In the genomic region with DNA sequence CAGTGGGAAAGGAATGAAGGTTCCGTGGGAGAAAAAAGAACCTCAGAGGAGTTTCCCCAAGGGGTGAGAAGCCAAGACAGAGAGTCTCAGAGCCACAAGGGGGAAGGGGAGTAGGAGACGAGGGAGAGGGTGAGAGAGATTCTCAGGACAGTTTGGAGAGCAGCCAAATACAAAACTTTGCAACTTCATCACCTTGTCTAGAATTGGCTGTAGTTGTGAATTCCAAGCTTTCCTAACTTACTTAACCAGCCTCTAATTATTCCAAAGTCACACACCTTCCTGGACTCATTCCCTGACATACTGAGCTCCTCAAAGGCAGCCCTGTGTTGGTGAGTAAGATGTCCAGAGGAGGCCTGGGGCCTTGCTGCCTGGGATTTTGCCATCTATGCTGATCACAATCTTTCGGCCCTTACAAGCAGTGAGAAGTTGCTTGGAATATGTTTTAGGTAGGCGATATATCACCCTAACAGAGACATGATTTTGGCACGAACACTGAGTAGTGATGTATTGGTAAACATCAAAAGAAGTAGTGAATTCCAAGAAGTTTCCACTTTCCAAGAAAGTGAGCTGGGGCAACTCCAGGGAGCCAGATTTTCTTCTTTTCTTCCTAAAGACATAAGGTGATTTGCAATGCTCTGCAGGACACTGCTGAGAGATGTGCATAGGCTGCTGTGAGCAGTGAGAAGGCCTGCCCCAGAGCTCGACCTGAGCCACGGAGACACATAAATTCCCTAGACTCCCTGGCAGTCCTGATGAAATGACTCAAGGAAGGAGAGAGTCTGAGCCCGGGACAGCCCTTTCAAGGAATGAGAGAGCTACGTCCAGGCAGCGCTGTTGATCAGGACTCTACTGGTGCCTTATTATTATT, we compare ENCODE assay signal across 12 mouse cellular contexts.
DNase-seq lines count a peak whose midpoint lies in the region; ATAC-seq lines count a peak whose summit lies in the region.
"Had no signal": no experiment of that assay in that cellular context is flagged by ENCODE, and none has a peak within 500 bp of the region (broad histone marks: within the 10 kb centered on the region; RNA-seq: fewer than 3 reads in every experiment).

No protein-coding gene starts in this region.

- peak; percentile 32 for DNase-seq in midbrain, embryonic 14.5 days
- no peak for DNase-seq in midbrain, embryonic 11.5 days (ENCODE audit: low spot score, missing footprints)
- no peak for DNase-seq in hindbrain, embryonic 14.5 days (ENCODE audit: low spot score)
- peak; percentile 2 for DNase-seq in limb, embryonic 10.5 days (ENCODE audit: low spot score)
- DNase-seq in adrenal gland, adult 2 months: no peak
- no peak for DNase-seq in heart, adult 11 months
- DNase-seq in frontal cortex, adult 2 months (ENCODE audit: extremely low spot score in 1 of 2, low spot score in 1 of 2): no peak
- DNase-seq: adrenal gland, adult 8-10 months; cerebellum, adult 11-12 months; liver, embryonic 13.5 days had no signal

- no peaks in the 10 kb centered on the region for H3K9me3 ChIP-seq in midbrain, embryonic 14.5 days (ENCODE audit: control insufficient read depth, low read length)
- no peaks in the 10 kb centered on the region; the same call in 1 of the 2 replicates for H3K9me3 ChIP-seq in midbrain, embryonic 11.5 days (ENCODE audit: control insufficient read depth, low read length)
- H3K9me3 ChIP-seq in hindbrain, embryonic 14.5 days (ENCODE audit: control insufficient read depth, low read length): no peaks in the 10 kb centered on the region
- no peaks in the 10 kb centered on the region for H3K9me3 ChIP-seq in limb, embryonic 10.5 days (replicated peaks)
- H3K9me3 ChIP-seq: liver, embryonic 13.5 days; midbrain, embryonic 12.5 days had no signal

- H3K9ac ChIP-seq in midbrain, embryonic 14.5 days (replicated peaks; ENCODE audit: low read length): no peak overlapping the region
- H3K9ac ChIP-seq in midbrain, embryonic 11.5 days (ENCODE audit: low read length): no peak overlapping the region
- H3K9ac ChIP-seq in hindbrain, embryonic 14.5 days: no peak overlapping the region
- H3K9ac ChIP-seq: liver, embryonic 13.5 days; midbrain, embryonic 12.5 days had no signal

- no peak overlapping the region for H3K27ac ChIP-seq in midbrain, embryonic 14.5 days (replicated peaks; ENCODE audit: low read depth, low read length)
- no peak overlapping the region; the same call in 1 of the 2 replicates for H3K27ac ChIP-seq in midbrain, embryonic 11.5 days (ENCODE audit: low read depth, low read length)
- peak overlapping the region; percentile 1; the same call in 1 of the 2 replicates for H3K27ac ChIP-seq in hindbrain, embryonic 14.5 days
- no peak overlapping the region for H3K27ac ChIP-seq in limb, embryonic 10.5 days
- H3K27ac ChIP-seq: liver, embryonic 13.5 days had no signal

- no peaks in the 10 kb centered on the region for H3K36me3 ChIP-seq in midbrain, embryonic 14.5 days (ENCODE audit: control insufficient read depth, insufficient read depth, low read length)
- no peaks in the 10 kb centered on the region for H3K36me3 ChIP-seq in midbrain, embryonic 11.5 days (ENCODE audit: control insufficient read depth, insufficient read depth, low read length)
- no peaks in the 10 kb centered on the region for H3K36me3 ChIP-seq in hindbrain, embryonic 14.5 days (replicated peaks; ENCODE audit: control insufficient read depth, insufficient read depth)
- H3K36me3 ChIP-seq in limb, embryonic 10.5 days: no peaks in the 10 kb centered on the region
- H3K36me3 ChIP-seq: liver, embryonic 13.5 days; midbrain, embryonic 12.5 days had no signal

- no peak overlapping the region for H3K4me3 ChIP-seq in midbrain, embryonic 14.5 days (replicated peaks; ENCODE audit: low read depth, low read length)
- H3K4me3 ChIP-seq in midbrain, embryonic 11.5 days (ENCODE audit: low read depth, low read length): no peak overlapping the region
- no peak overlapping the region for H3K4me3 ChIP-seq in hindbrain, embryonic 14.5 days (replicated peaks; ENCODE audit: low read length)
- H3K4me3 ChIP-seq in limb, embryonic 10.5 days: no peak overlapping the region
- H3K4me3 ChIP-seq: erythroblast, embryonic 14.5 days; liver, embryonic 13.5 days; midbrain, embryonic 12.5 days had no signal

- no peak overlapping the region for H3K4me2 ChIP-seq in midbrain, embryonic 14.5 days (ENCODE audit: low read length)
- H3K4me2 ChIP-seq in midbrain, embryonic 11.5 days: no peak overlapping the region
- H3K4me2 ChIP-seq in hindbrain, embryonic 14.5 days (replicated peaks): no peak overlapping the region
- H3K4me2 ChIP-seq: liver, embryonic 13.5 days; midbrain, embryonic 12.5 days had no signal

- peak; percentile 32; the same call in 1 of the 2 replicates for ATAC-seq in midbrain, embryonic 14.5 days (ENCODE audit: low FRiP score, low TSS enrichment)
- ATAC-seq in midbrain, embryonic 11.5 days (ENCODE audit: low FRiP score): no peak
- ATAC-seq in hindbrain, embryonic 14.5 days (ENCODE audit: low FRiP score): peak; percentile 82

- WGBS in midbrain, embryonic 14.5 days: 37% methylated on average over 10 of the region's 10 CpGs
- 52% methylated on average over 10 of the region's 10 CpGs for WGBS in midbrain, embryonic 11.5 days
- WGBS in hindbrain, embryonic 14.5 days: 44% methylated on average over 10 of the region's 10 CpGs
- WGBS in limb, embryonic 10.5 days: 74% methylated on average over 10 of the region's 10 CpGs

- H3K4me1 ChIP-seq in midbrain, embryonic 14.5 days (ENCODE audit: control insufficient read depth, insufficient read depth, low read length): peaks cover 7% of the 10 kb centered on the region; the same call in 1 of the 2 replicates
- H3K4me1 ChIP-seq in midbrain, embryonic 11.5 days (ENCODE audit: control insufficient read depth, insufficient read depth, low read length): peaks cover 16% of the 10 kb centered on the region
- peaks cover 6% of the 10 kb centered on the region; the same call in 1 of the 2 replicates for H3K4me1 ChIP-seq in hindbrain, embryonic 14.5 days (replicated peaks; ENCODE audit: control insufficient read depth, insufficient read depth, low read length)
- no peaks in the 10 kb centered on the region for H3K4me1 ChIP-seq in limb, embryonic 10.5 days
- H3K4me1 ChIP-seq: liver, embryonic 13.5 days had no signal

- no peaks in the 10 kb centered on the region for H3K27me3 ChIP-seq in midbrain, embryonic 14.5 days (ENCODE audit: control insufficient read depth, insufficient read depth, low read length)
- no peaks in the 10 kb centered on the region; the same call in 1 of the 2 replicates for H3K27me3 ChIP-seq in midbrain, embryonic 11.5 days (ENCODE audit: control insufficient read depth, insufficient read depth, low read length)
- no peaks in the 10 kb centered on the region for H3K27me3 ChIP-seq in hindbrain, embryonic 14.5 days (ENCODE audit: control insufficient read depth, insufficient read depth, low read length)
- no peaks in the 10 kb centered on the region for H3K27me3 ChIP-seq in limb, embryonic 10.5 days (ENCODE audit: low read depth, poor library complexity, severe bottlenecking)
- H3K27me3 ChIP-seq: liver, embryonic 13.5 days had no signal

Comparison
In these comparisons a context has a peak if more than half of its experiments do, and no peak if none do; other contexts are left out.
1. DNase-seq: peak in midbrain, embryonic 14.5 days (single experiment) and limb, embryonic 10.5 days (single experiment); none in midbrain, embryonic 11.5 days (single experiment), hindbrain, embryonic 14.5 days (single experiment), adrenal gland, adult 2 months (single experiment), heart, adult 11 months (single experiment) and frontal cortex, adult 2 months (0 of 2).